Mouse (Mus musculus): ENCODE measurements around the gene Mmaa. TPM values are rescaled to one million over a fixed set of nuclear protein-coding genes. Genes with fewer than 3 reads are reported as not detected.

Mmaa gene
- polyA plus RNA-seq, 1 experiment from 2014 or later, result 7.2 TPM

- H3K9me3 ChIP-seq (ENCODE audit: control insufficient read depth), result no peaks in the 10 kb centered on the region
- no peaks in the 10 kb centered on the region for H3K36me3 ChIP-seq (ENCODE audit: control insufficient read depth, insufficient read depth)
- H3K4me1 ChIP-seq (replicated peaks; ENCODE audit: control insufficient read depth, insufficient read depth, low read length), result no peaks in the 10 kb centered on the region
- no peak overlapping the region for H3K4me3 ChIP-seq (ENCODE audit: low read depth, low read length)
- no peak overlapping the region for H3K4me2 ChIP-seq (replicated peaks; ENCODE audit: low read depth)
- H3K27me3 ChIP-seq (replicated peaks; ENCODE audit: control insufficient read depth, insufficient read depth, low read length), result no peaks in the 10 kb centered on the region
- no peak for ATAC-seq
- WGBS, result 78% methylated on average over 2 of the region's 2 CpGs
- no peak overlapping the region for H3K27ac ChIP-seq (ENCODE audit: low read depth, low read length)
- no peak for TF ChIP-seq CTCF (IDR thresholded peaks at IDR 0.05; ENCODE audit: low read depth)
- no peak overlapping the region for H3K9ac ChIP-seq (ENCODE audit: low read depth, low read length)
These were observed 16.1 kb upstream of the Mmaa start for GRCm38 (mm10) chr8:79310801-79311200.

- no peak overlapping the region for H3K4me2 ChIP-seq (replicated peaks; ENCODE audit: low read depth)
- no peak overlapping the region for H3K4me3 ChIP-seq (ENCODE audit: low read depth, low read length)
- 0 out of 2 replicates have a peak, but pooled peaks cover 2% of the 10 kb centered on the region for H3K4me1 ChIP-seq (replicated peaks; ENCODE audit: control insufficient read depth, insufficient read depth, low read length)
- no peak for ATAC-seq
- 67% methylated on average over 5 of the region's 5 CpGs for WGBS
- H3K27me3 ChIP-seq (replicated peaks; ENCODE audit: control insufficient read depth, insufficient read depth, low read length), result no peaks in the 10 kb centered on the region
- no peaks in the 10 kb centered on the region for H3K9me3 ChIP-seq (ENCODE audit: control insufficient read depth)
- H3K36me3 ChIP-seq (ENCODE audit: control insufficient read depth, insufficient read depth), result no peaks in the 10 kb centered on the region
- H3K27ac ChIP-seq (ENCODE audit: low read depth, low read length), result no peak overlapping the region
- H3K9ac ChIP-seq (ENCODE audit: low read depth, low read length), result no peak overlapping the region
- no peak for TF ChIP-seq CTCF (IDR thresholded peaks at IDR 0.05; ENCODE audit: low read depth)
These were observed 11.2 kb upstream of the Mmaa start for GRCm38 (mm10) chr8:79305941-79306340.

GRCm38 (mm10) chr8:79301548-79301947, 6.8 kb upstream of the Mmaa start:
- peak; percentile 95 for ATAC-seq
- H3K27ac ChIP-seq (ENCODE audit: low read depth, low read length), result no peak overlapping the region
- H3K9me3 ChIP-seq (ENCODE audit: control insufficient read depth), result no peaks in the 10 kb centered on the region
- no peak for TF ChIP-seq CTCF (IDR thresholded peaks at IDR 0.05; ENCODE audit: low read depth)
- 31% methylated on average over 3 of the region's 3 CpGs for WGBS
- H3K36me3 ChIP-seq (ENCODE audit: control insufficient read depth, insufficient read depth), result no peaks in the 10 kb centered on the region
- H3K4me1 ChIP-seq (replicated peaks; ENCODE audit: control insufficient read depth, insufficient read depth, low read length), result 0 out of 2 replicates have a peak, but pooled peaks cover 2% of the 10 kb centered on the region
- no peak overlapping the region for H3K4me2 ChIP-seq (replicated peaks; ENCODE audit: low read depth)
- H3K4me3 ChIP-seq (ENCODE audit: low read depth, low read length), result no peak overlapping the region
- no peaks in the 10 kb centered on the region for H3K27me3 ChIP-seq (replicated peaks; ENCODE audit: control insufficient read depth, insufficient read depth, low read length)
- H3K9ac ChIP-seq (ENCODE audit: low read depth, low read length), result no peak overlapping the region

GRCm38 (mm10) chr8:79299704-79300103, 5.0 kb upstream of the Mmaa start:
- Histone ChIP-seq H3K4me3 (ENCODE audit: low read depth, low read length) (no peak overlapping the region), H3K4me2 (replicated peaks; ENCODE audit: low read depth) (no peak overlapping the region), H3K27ac (ENCODE audit: low read depth, low read length) (no peak overlapping the region), H3K9ac (ENCODE audit: low read depth, low read length) (no peak overlapping the region), H3K36me3 (ENCODE audit: control insufficient read depth, insufficient read depth) (no peaks in the 10 kb centered on the region), H3K27me3 (replicated peaks; ENCODE audit: control insufficient read depth, insufficient read depth, low read length) (no peaks in the 10 kb centered on the region), H3K4me1 (replicated peaks; ENCODE audit: control insufficient read depth, insufficient read depth, low read length) (0 out of 2 replicates have a peak, but pooled peaks cover 2% of the 10 kb centered on the region), H3K9me3 (ENCODE audit: control insufficient read depth) (no peaks in the 10 kb centered on the region)
- peak; percentile 55 for TF ChIP-seq CTCF (IDR thresholded peaks at IDR 0.05; ENCODE audit: low read depth)
- no peak for ATAC-seq
- WGBS, result 76% methylated on average over 5 of the region's 5 CpGs

- ATAC-seq, result no peak
- WGBS, result 44% methylated on average over 3 of the region's 3 CpGs
These were observed 3.0 kb upstream of the Mmaa start for GRCm38 (mm10) chr8:79297763-79298162.

GRCm38 (mm10) chr8:79295276-79296105, 754 bp upstream of the Mmaa start:
- 0 out of 2 replicates have a peak, but pooled peaks have one; percentile 10 for TF ChIP-seq CTCF (IDR thresholded peaks at IDR 0.05; ENCODE audit: low read depth)
- Histone ChIP-seq H3K27me3 (replicated peaks; ENCODE audit: control insufficient read depth, insufficient read depth, low read length) (no peaks in the 10 kb centered on the region), H3K9ac (ENCODE audit: low read depth, low read length) (peak overlapping the region; percentile 62), H3K9me3 (ENCODE audit: control insufficient read depth) (no peaks in the 10 kb centered on the region), H3K4me3 (ENCODE audit: low read depth, low read length) (peak overlapping the region; percentile 60), H3K36me3 (ENCODE audit: control insufficient read depth, insufficient read depth) (no peaks in the 10 kb centered on the region), H3K4me1 (replicated peaks; ENCODE audit: control insufficient read depth, insufficient read depth, low read length) (0 out of 2 replicates have a peak, but pooled peaks cover 3% of the 10 kb centered on the region), H3K4me2 (replicated peaks; ENCODE audit: low read depth) (peak overlapping the region; percentile 75), H3K27ac (ENCODE audit: low read depth, low read length) (peak overlapping the region; percentile 92)
- 8% methylated on average over 18 of the region's 18 CpGs for WGBS
- ATAC-seq, result peak; percentile 46

More at GRCm38 (mm10) chr8:79297763-79298162, 3.0 kb upstream of the Mmaa start:
- TF ChIP-seq CTCF (IDR thresholded peaks at IDR 0.05; ENCODE audit: low read depth), result peak; percentile 96
- Histone ChIP-seq H3K27me3 (replicated peaks; ENCODE audit: control insufficient read depth, insufficient read depth, low read length) (no peaks in the 10 kb centered on the region), H3K4me1 (replicated peaks; ENCODE audit: control insufficient read depth, insufficient read depth, low read length) (0 out of 2 replicates have a peak, but pooled peaks cover 6% of the 10 kb centered on the region), H3K4me3 (ENCODE audit: low read depth, low read length) (no peak overlapping the region), H3K4me2 (replicated peaks; ENCODE audit: low read depth) (no peak overlapping the region), H3K27ac (ENCODE audit: low read depth, low read length) (no peak overlapping the region), H3K36me3 (ENCODE audit: control insufficient read depth, insufficient read depth) (no peaks in the 10 kb centered on the region), H3K9me3 (ENCODE audit: control insufficient read depth) (no peaks in the 10 kb centered on the region), H3K9ac (ENCODE audit: low read depth, low read length) (no peak overlapping the region)
